Mouse (Mus musculus): ENCODE data around the gene Ptpn12. TPM values are rescaled to one million over a fixed set of nuclear protein-coding genes. Genes with fewer than 3 reads are reported as not detected.
A peak's percentile ranks its signal among the peaks of the same experiment; 100 is the strongest.

The Ptpn12 gene
- polyA plus RNA-seq, 1 experiment from 2014 or later, result 16.9 TPM

- H3K4me1 ChIP-seq (replicated peaks), result no peaks in the 10 kb centered on the region
- 95% methylated on average over 9 of the region's 9 CpGs for WGBS
Observed at GRCm38 (mm10) chr5:20963295-20963694, 92.4 kb downstream of the Ptpn12 start.

GRCm38 (mm10) chr5:20960927-20961326 lies 94.8 kb downstream of the Ptpn12 start:
- Histone ChIP-seq H3K4me3 (replicated peaks) (no peak overlapping the region), H3K27ac (no peak overlapping the region), H3K9me3 (no peaks in the 10 kb centered on the region), H3K9ac (no peak overlapping the region), H3K4me1 (replicated peaks) (no peaks in the 10 kb centered on the region), H3K36me3 (no peaks in the 10 kb centered on the region), H3K27me3 (replicated peaks) (no peaks in the 10 kb centered on the region), H3K4me2 (replicated peaks) (no peak overlapping the region)
- ATAC-seq, result no peak
- 96% methylated on average over 2 of the region's 2 CpGs for whole genome bisulfite sequencing

More at GRCm38 (mm10) chr5:20963295-20963694, 92.4 kb downstream of the Ptpn12 start:
- Histone ChIP-seq H3K27me3 (replicated peaks) (no peaks in the 10 kb centered on the region), H3K9ac (no peak overlapping the region), H3K4me2 (replicated peaks) (no peak overlapping the region), H3K9me3 (no peaks in the 10 kb centered on the region), H3K36me3 (no peaks in the 10 kb centered on the region), H3K27ac (no peak overlapping the region), H3K4me3 (replicated peaks) (no peak overlapping the region)
- ATAC-seq, result no peak

- Histone ChIP-seq H3K36me3 (no peaks in the 10 kb centered on the region), H3K9ac (no peak within 1 kb of the TSS), H3K9me3 (no peaks in the 10 kb centered on the region), H3K4me1 (replicated peaks) (0 out of 2 replicates have a peak, but pooled peaks cover 3% of the 10 kb centered on the region), H3K27me3 (replicated peaks) (no peaks in the 10 kb centered on the region), H3K4me2 (replicated peaks) (no peak within 1 kb of the TSS), H3K4me3 (replicated peaks) (no peak within 1 kb of the TSS), H3K27ac (no peak within 1 kb of the TSS)
- no peak for ATAC-seq
- WGBS, result 94% methylated on average over 3 of the region's 3 CpGs
Observed at GRCm38 (mm10) chr5:20956298-20956697, 99.4 kb downstream of the Ptpn12 start, which contains the start of gene Rsbn1l. TSS of gene Rsbn1l (minus strand) at chr5:20956398.

- Histone ChIP-seq H3K27me3 (replicated peaks) (no peaks in the 10 kb centered on the region), H3K9me3 (no peaks in the 10 kb centered on the region), H3K27ac (no peak overlapping the region), H3K4me1 (replicated peaks) (0 out of 2 replicates have a peak, but pooled peaks cover 3% of the 10 kb centered on the region), H3K4me2 (replicated peaks) (no peak overlapping the region), H3K9ac (no peak overlapping the region), H3K36me3 (no peaks in the 10 kb centered on the region), H3K4me3 (replicated peaks) (no peak overlapping the region)
- WGBS, result 63% methylated on average over 13 of the region's 13 CpGs
- ATAC-seq, result no peak
Observed at GRCm38 (mm10) chr5:20955114-20955835, 100.4 kb downstream of the Ptpn12 start.

DNA sequence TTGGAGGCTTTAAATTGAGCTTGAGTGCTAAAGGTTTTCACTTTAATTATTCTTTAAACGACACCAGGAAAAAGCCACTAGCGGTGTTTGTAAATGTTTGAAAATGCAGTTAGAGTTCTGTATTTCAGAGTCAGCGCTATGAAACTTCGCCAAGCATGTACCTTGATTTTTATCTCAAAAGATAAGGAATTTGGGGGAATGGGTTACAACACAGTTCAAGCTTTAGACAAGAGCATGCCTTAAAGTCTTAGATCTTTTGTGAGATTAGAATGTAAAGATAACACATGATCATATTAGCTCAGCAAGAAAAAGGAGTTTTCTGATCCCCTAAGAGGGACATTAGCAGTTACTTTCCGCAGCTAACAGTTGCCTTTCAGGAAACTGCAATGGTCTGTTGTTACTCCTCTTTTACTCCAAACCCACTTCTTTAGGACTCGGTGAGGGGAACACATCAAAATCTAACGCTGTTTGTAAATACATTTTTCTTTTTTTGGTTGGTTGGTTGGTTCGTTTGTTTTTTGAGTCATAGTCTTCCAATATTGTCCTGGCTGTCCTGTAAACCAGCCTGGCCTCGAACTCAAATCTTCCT lies 103.3 kb downstream of the Ptpn12 start:
- 16% methylated on average over 9 of the region's 9 CpGs for WGBS
- no peak for ATAC-seq
- peak overlapping the region; percentile 99; the same call in 1 of the 2 replicates for H3K27ac ChIP-seq
- no peaks in the 10 kb centered on the region for H3K9me3 ChIP-seq
- H3K36me3 ChIP-seq, result no peaks in the 10 kb centered on the region
- peak overlapping the region; percentile 44 for H3K9ac ChIP-seq
- H3K4me3 ChIP-seq (replicated peaks), result peak overlapping the region; percentile 98
- peaks cover 7% of the 10 kb centered on the region; the same call in 1 of the 2 replicates for H3K4me1 ChIP-seq (replicated peaks)
- H3K4me2 ChIP-seq (replicated peaks), result peak overlapping the region; percentile 58
- no peaks in the 10 kb centered on the region for H3K27me3 ChIP-seq (replicated peaks)

GRCm38 (mm10) chr5:20951666-20952281 lies 103.9 kb downstream of the Ptpn12 start:
- H3K27ac ChIP-seq, result peak overlapping the region; percentile 99
- H3K4me1 ChIP-seq (replicated peaks), result peaks cover 10% of the 10 kb centered on the region
- H3K9me3 ChIP-seq, result no peaks in the 10 kb centered on the region
- WGBS, result under 1% methylated on average over 50 of the region's 51 CpGs
- no peaks in the 10 kb centered on the region for H3K27me3 ChIP-seq (replicated peaks)
- H3K9ac ChIP-seq, result peak overlapping the region; percentile 96
- no peaks in the 10 kb centered on the region for H3K36me3 ChIP-seq
- peak; percentile 99 for ATAC-seq
- peak overlapping the region; percentile 98 for H3K4me3 ChIP-seq (replicated peaks)
- H3K4me2 ChIP-seq (replicated peaks), result peak overlapping the region; percentile 58

GRCm38 (mm10) chr5:20950855-20951650 lies 104.7 kb downstream of the Ptpn12 start:
- Histone ChIP-seq H3K4me1 (replicated peaks) (peaks cover 10% of the 10 kb centered on the region), H3K27me3 (replicated peaks) (no peaks in the 10 kb centered on the region), H3K4me3 (replicated peaks) (peak overlapping the region; percentile 98), H3K36me3 (no peaks in the 10 kb centered on the region), H3K9ac (peak overlapping the region; percentile 96), H3K4me2 (replicated peaks) (peak overlapping the region; percentile 48), H3K27ac (peak overlapping the region; percentile 99), H3K9me3 (no peaks in the 10 kb centered on the region)
- WGBS, result under 1% methylated on average over 74 of the region's 88 CpGs
- peak; percentile 81 for ATAC-seq

DNA sequence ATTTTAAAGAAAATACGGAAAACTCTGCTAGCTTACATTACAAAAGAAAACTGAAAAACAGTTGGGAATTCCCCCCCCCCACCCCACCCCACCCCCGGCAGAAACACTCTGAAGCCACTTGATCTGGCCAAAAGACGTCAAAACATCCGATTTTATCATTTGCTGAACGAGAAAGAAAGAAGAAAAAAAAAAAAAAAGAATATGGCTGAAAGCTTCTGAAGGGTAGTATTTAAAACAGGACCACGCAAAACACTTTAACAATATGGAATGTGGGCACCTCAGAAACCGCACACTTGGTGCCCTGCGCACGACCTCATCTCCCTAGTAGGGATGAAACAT lies 105.2 kb downstream of the Ptpn12 start:
- Histone ChIP-seq H3K9me3 (no peaks in the 10 kb centered on the region), H3K4me2 (replicated peaks) (peak overlapping the region; percentile 48), H3K36me3 (no peaks in the 10 kb centered on the region), H3K27me3 (replicated peaks) (no peaks in the 10 kb centered on the region), H3K27ac (no peak overlapping the region), H3K9ac (peak overlapping the region; percentile 96), H3K4me1 (replicated peaks) (peaks cover 12% of the 10 kb centered on the region), H3K4me3 (replicated peaks) (peak overlapping the region; percentile 98)
- WGBS, result 0% methylated on average over 9 of the region's 9 CpGs
- ATAC-seq, result no peak

- ATAC-seq, result no peak
- 0 out of 2 replicates have a peak overlapping the region, but pooled peaks have one; percentile 96 for H3K9ac ChIP-seq
Observed at GRCm38 (mm10) chr5:20950093-20950492, 105.6 kb downstream of the Ptpn12 start.

DNA sequence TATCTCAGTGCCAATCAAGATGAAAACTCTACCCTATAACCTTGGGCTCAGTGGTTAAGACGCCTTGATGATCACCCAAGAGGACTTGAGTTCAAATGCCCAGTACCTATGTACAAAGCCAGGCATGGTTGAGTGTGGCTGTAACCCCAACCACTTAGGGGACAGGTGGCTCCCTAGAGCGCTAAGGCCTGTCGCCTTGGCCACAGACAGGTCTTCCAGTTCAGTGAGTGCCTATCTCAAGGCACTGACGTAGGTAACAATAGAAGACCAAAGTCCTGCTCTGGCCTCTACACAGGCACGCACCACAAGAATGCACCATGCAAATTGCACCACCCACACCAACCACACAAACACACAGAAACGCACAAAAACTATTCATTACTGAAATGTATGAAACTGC lies 108.8 kb downstream of the Ptpn12 start:
- H3K4me3 ChIP-seq (replicated peaks), result no peak overlapping the region
- no peak overlapping the region for H3K9ac ChIP-seq
- WGBS, result 86% methylated on average over 6 of the region's 6 CpGs
- H3K27ac ChIP-seq, result no peak overlapping the region
- peaks cover 11% of the 10 kb centered on the region for H3K4me1 ChIP-seq (replicated peaks)
- no peak for ATAC-seq
- H3K36me3 ChIP-seq, result no peaks in the 10 kb centered on the region
- no peak overlapping the region for H3K4me2 ChIP-seq (replicated peaks)
- no peaks in the 10 kb centered on the region for H3K27me3 ChIP-seq (replicated peaks)
- H3K9me3 ChIP-seq, result no peaks in the 10 kb centered on the region

More at GRCm38 (mm10) chr5:20950093-20950492, 105.6 kb downstream of the Ptpn12 start:
- WGBS, result 5% methylated on average over 5 of the region's 5 CpGs
- peaks cover 14% of the 10 kb centered on the region for H3K4me1 ChIP-seq (replicated peaks)
- H3K36me3 ChIP-seq, result no peaks in the 10 kb centered on the region
- H3K4me3 ChIP-seq (replicated peaks), result peak overlapping the region; percentile 98
- no peaks in the 10 kb centered on the region for H3K9me3 ChIP-seq
- no peak overlapping the region for H3K27ac ChIP-seq
- H3K4me2 ChIP-seq (replicated peaks), result peak overlapping the region; percentile 48
- H3K27me3 ChIP-seq (replicated peaks), result no peaks in the 10 kb centered on the region

DNA sequence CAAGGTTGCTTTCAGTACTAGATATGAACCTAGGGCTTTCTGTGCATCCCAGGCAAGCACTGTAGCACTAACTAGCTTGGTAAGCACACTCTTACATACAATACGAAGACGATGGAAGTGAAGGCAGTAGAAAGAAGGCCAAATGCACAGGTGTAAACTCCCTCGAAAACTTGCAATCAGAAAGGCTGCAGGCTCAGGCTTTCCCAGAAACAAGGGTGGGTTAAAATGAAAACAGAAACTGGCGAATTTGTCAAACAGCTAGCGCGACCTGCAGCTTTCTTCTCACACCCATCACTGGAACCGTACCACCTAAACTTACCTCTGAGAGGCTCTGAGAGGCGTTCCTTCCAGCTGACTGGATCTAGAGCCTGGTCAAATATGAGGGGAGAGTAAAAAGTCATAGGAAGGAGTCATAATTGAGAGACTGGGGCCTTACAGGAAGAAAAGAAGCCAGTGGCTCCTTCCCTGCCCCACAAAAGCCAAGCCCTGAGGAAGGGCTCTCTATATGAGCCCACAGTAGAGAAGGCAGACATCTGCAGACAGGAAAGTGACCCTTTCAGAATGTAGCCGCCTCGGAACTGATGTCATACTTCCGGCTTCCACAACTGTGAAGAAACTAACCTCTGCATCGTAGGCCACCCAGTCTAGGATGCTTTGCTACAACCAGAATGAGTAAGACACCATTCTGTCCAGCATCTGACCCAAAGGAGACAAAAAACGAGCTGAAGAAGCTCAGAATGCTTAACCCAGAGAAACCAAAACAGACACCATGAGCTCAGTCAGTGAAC lies 110.6 kb downstream of the Ptpn12 start:
- no peak overlapping the region for H3K4me2 ChIP-seq (replicated peaks)
- no peaks in the 10 kb centered on the region for H3K9me3 ChIP-seq
- WGBS, result 65% methylated on average over 13 of the region's 13 CpGs
- peaks cover 15% of the 10 kb centered on the region for H3K4me1 ChIP-seq (replicated peaks)
- H3K27ac ChIP-seq, result no peak overlapping the region
- H3K36me3 ChIP-seq, result no peaks in the 10 kb centered on the region
- no peak overlapping the region for H3K9ac ChIP-seq
- H3K27me3 ChIP-seq (replicated peaks), result no peaks in the 10 kb centered on the region
- H3K4me3 ChIP-seq (replicated peaks), result no peak overlapping the region
- ATAC-seq, result no peak
